In the genomic region with DNA sequence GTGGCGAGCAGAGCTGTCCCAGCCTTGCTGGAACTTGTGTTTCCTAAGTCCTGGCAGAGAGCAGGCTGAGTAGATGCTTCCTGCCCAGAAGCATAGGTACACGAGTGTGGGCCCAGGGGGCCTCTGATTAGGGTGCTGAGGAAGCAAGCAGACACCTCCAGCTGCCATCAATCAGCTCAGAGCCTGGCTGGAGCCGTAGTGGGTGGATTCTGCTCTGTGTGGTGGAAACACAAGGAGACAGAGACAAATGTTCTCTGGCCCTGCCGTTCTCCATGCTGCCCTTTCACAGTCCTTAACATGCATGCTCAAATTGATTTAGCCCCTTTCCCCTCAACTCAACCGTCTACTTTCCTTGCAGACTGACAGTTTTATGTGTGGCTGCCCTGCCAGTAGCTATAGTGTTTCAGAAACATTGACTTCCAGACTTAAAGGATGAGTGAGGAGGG, we compare ENCODE assay signal across 8 mouse cellular contexts.
DNase-seq lines count a peak whose midpoint lies in the region; ATAC-seq and TF ChIP-seq lines count a peak whose summit lies in the region.

No protein-coding gene starts in this region.

- H3K4me3 ChIP-seq in gastrocnemius, adult 2 months: 0 out of 2 replicates have a peak overlapping the region, but pooled peaks have one; percentile 0
- no peak overlapping the region for H3K4me3 ChIP-seq in embryonic facial prominence, embryonic 14.5 days (ENCODE audit: low read depth, low read length)
- H3K4me3 ChIP-seq in intestine, embryonic 15.5 days (replicated peaks): no peak overlapping the region
- H3K4me3 ChIP-seq in forebrain, postnatal 0 days (ENCODE audit: low read depth, low read length): no peak overlapping the region

- peak; percentile 58 for DNase-seq in gastrocnemius, adult 2 months
- no peak for DNase-seq in gastrocnemius, adult 18-20 months (ENCODE audit: low spot score)
- peak; percentile 69 for DNase-seq in embryonic facial prominence, embryonic 14.5 days (ENCODE audit: low spot score)
- DNase-seq in lung, postnatal 10 days: peak; percentile 51
- DNase-seq in MN1 (ENCODE audit: low spot score): no peak
- DNase-seq in forebrain, postnatal 0 days: no peak
- DNase-seq in urinary bladder, postnatal 36 days (ENCODE audit: low spot score in 2 of 2): no peak

- H3K36me3 ChIP-seq in embryonic facial prominence, embryonic 14.5 days (ENCODE audit: control insufficient read depth, insufficient read depth, low read length): no peaks in the 10 kb centered on the region
- no peaks in the 10 kb centered on the region for H3K36me3 ChIP-seq in intestine, embryonic 15.5 days
- no peaks in the 10 kb centered on the region for H3K36me3 ChIP-seq in forebrain, postnatal 0 days (ENCODE audit: insufficient read depth)

- peaks cover 15% of the 10 kb centered on the region for H3K4me1 ChIP-seq in embryonic facial prominence, embryonic 14.5 days (ENCODE audit: control insufficient read depth, insufficient read depth, low read length)
- H3K4me1 ChIP-seq in intestine, embryonic 15.5 days (replicated peaks): peaks cover 10% of the 10 kb centered on the region
- no peaks in the 10 kb centered on the region for H3K4me1 ChIP-seq in forebrain, postnatal 0 days (ENCODE audit: insufficient read depth)

- H3K9me3 ChIP-seq in embryonic facial prominence, embryonic 14.5 days (ENCODE audit: control insufficient read depth, low read length): no peaks in the 10 kb centered on the region
- no peaks in the 10 kb centered on the region for H3K9me3 ChIP-seq in intestine, embryonic 15.5 days
- H3K9me3 ChIP-seq in forebrain, postnatal 0 days (ENCODE audit: low read length): no peaks in the 10 kb centered on the region

- intact Hi-C loops in gastrocnemius, adult 2 months (cut with DNase I): no loop called here

- 9% methylated on average over 5 of the region's 5 CpGs for WGBS in embryonic facial prominence, embryonic 14.5 days
- WGBS in intestine, embryonic 15.5 days: 15% methylated on average over 5 of the region's 5 CpGs
- 57% methylated on average over 5 of the region's 5 CpGs for WGBS in forebrain, postnatal 0 days

- no peaks in the 10 kb centered on the region for H3K27me3 ChIP-seq in embryonic facial prominence, embryonic 14.5 days (replicated peaks; ENCODE audit: control insufficient read depth, insufficient read depth, low read length)
- H3K27me3 ChIP-seq in intestine, embryonic 15.5 days (replicated peaks): no peaks in the 10 kb centered on the region
- H3K27me3 ChIP-seq in forebrain, postnatal 0 days (ENCODE audit: insufficient read depth, low read length): no peaks in the 10 kb centered on the region

- H3K9ac ChIP-seq in embryonic facial prominence, embryonic 14.5 days (ENCODE audit: low read depth, low read length): no peak overlapping the region
- no peak overlapping the region for H3K9ac ChIP-seq in intestine, embryonic 15.5 days
- no peak overlapping the region for H3K9ac ChIP-seq in forebrain, postnatal 0 days

- no peak for TF ChIP-seq CTCF in gastrocnemius, adult 2 months (IDR thresholded peaks at IDR 0.05)
- no peak for TF ChIP-seq CTCF in forebrain, postnatal 0 days (IDR thresholded peaks at IDR 0.05; ENCODE audit: low read depth)

- H3K27ac ChIP-seq in gastrocnemius, adult 2 months: peak overlapping the region; percentile 81
- peak overlapping the region; percentile 49 for H3K27ac ChIP-seq in embryonic facial prominence, embryonic 14.5 days (replicated peaks; ENCODE audit: low read depth, low read length)
- H3K27ac ChIP-seq in intestine, embryonic 15.5 days: peak overlapping the region; percentile 25
- no peak overlapping the region for H3K27ac ChIP-seq in forebrain, postnatal 0 days (ENCODE audit: low read depth, low read length)

- ATAC-seq in embryonic facial prominence, embryonic 14.5 days (ENCODE audit: low read depth): peak; percentile 72
- ATAC-seq in intestine, embryonic 15.5 days: peak; percentile 46; the same call in 1 of the 2 replicates
- ATAC-seq in forebrain, postnatal 0 days: no peak

- no peak overlapping the region for H3K4me2 ChIP-seq in embryonic facial prominence, embryonic 14.5 days (ENCODE audit: low read depth, low read length)
- H3K4me2 ChIP-seq in intestine, embryonic 15.5 days (replicated peaks): peak overlapping the region; percentile 0; the same call in 1 of the 2 replicates
- H3K4me2 ChIP-seq in forebrain, postnatal 0 days (ENCODE audit: low read depth): no peak overlapping the region

Comparison
In these comparisons a context has a peak if more than half of its experiments do, and no peak if none do; other contexts are left out.
1. DNase-seq: peak in gastrocnemius, adult 2 months (single experiment), embryonic facial prominence, embryonic 14.5 days (single experiment) and lung, postnatal 10 days (single experiment); none in gastrocnemius, adult 18-20 months (single experiment), MN1 (single experiment), forebrain, postnatal 0 days (single experiment) and urinary bladder, postnatal 36 days (0 of 2).